Mouse (Mus musculus) C2C12 (cell line): ENCODE measurements around the gene Mvd.

Experiments
- CEBPB ChIP-seq: IDR thresholded peaks from one replicate; pipeline ENCODE4 v1.6.1; 2011; ENCODE audit warnings: low read depth, mild to moderate bottlenecking, control low read depth, moderate library complexity
- CTCF ChIP-seq: IDR thresholded peaks from one replicate; pipeline ENCODE4 v1.5.1; 2011; ENCODE audit not compliant: control insufficient read depth, insufficient read depth, insufficient read length
- FOSL1 ChIP-seq: IDR thresholded peaks from one replicate; pipeline ENCODE4 v1.8.0; 2011; ENCODE audit warnings: mild to moderate bottlenecking, low read length; ENCODE audit not compliant: poor library complexity, insufficient read depth, severe bottlenecking
- MAX ChIP-seq: IDR thresholded peaks from one replicate; pipeline ENCODE4 v1.6.1; 2011; ENCODE audit warnings: mild to moderate bottlenecking, control low read depth
- MYOD1 ChIP-seq: IDR thresholded peaks from one replicate; pipeline ENCODE4 v1.6.1; 2011; ENCODE audit warnings: low read depth; ENCODE audit not compliant: control insufficient read depth, insufficient read length
- MYOG ChIP-seq: IDR thresholded peaks from one replicate; pipeline ENCODE4 v1.6.1; 2011; ENCODE audit not compliant: control insufficient read depth, insufficient read length; ENCODE audit errors: extremely low read depth
- USF1 ChIP-seq: IDR thresholded peaks from one replicate; pipeline ENCODE4 v1.6.1; 2011; ENCODE audit warnings: low read depth, mild to moderate bottlenecking, control low read depth, moderate library complexity

DNA sequence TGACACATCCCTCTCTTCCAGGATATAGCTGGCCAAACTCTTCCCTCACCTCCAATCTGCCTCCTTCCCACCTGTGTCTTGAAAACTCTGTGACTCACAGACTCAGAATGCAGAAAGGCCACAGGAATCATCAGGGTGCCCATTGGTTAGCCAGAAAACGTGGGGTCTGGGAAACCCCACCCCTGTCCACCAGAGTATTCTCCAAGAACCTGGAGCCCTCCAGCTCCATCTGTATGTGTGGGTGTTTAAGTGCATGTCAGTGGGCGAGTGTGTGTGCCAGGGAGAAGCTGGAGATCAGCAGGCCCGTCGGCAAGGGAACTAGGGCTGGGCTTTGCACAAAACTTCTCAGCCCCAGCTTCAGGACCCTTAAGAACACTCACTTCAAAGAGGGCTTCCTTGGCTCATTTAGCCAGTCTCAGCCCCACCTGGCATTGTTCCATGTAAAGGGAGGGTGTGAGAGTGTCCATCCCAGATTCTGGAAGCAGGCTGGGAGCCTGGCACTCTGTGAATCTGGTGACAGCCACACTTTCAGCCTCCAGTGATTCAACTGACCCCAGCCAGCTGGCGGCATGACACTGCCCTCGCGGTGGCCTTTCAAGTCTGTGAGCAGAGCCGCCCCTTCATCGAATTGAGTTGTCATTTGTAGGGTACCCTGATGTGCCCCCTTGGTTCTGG, 23.2 kb downstream of the Mvd start:
- TF ChIP-seq CTCF, result no peak
- no peak for TF ChIP-seq MAX
- TF ChIP-seq USF1, result no peak
- no peak for TF ChIP-seq CEBPB
- no peak for TF ChIP-seq MYOD1
- TF ChIP-seq MYOG, result no peak
- TF ChIP-seq FOSL1, result no peak
